Mouse (Mus musculus): Measurements from ENCODE around the gene Lrmda.

- TF ChIP-seq POLR2A (IDR thresholded peaks at IDR 0.05; ENCODE audit: borderline replicate concordance, low read depth, low read length) (no peak), CTCF (IDR thresholded peaks at IDR 0.05; ENCODE audit: low read depth, low read length) (no peak)
Measured at GRCm38 (mm10) chr14:21993251-21994060, 26.1 kb upstream of the Lrmda start.
